Mouse (Mus musculus): ENCODE measurements around the gene Vdac1. TPM values are rescaled to one million over a fixed set of nuclear protein-coding genes. Genes with fewer than 3 reads are reported as not detected.
A peak's percentile ranks its signal among the peaks of the same experiment; 100 is the strongest.

Gene Vdac1
- polyA plus RNA-seq, 1 experiment from 2014 or later = 203 TPM

DNA sequence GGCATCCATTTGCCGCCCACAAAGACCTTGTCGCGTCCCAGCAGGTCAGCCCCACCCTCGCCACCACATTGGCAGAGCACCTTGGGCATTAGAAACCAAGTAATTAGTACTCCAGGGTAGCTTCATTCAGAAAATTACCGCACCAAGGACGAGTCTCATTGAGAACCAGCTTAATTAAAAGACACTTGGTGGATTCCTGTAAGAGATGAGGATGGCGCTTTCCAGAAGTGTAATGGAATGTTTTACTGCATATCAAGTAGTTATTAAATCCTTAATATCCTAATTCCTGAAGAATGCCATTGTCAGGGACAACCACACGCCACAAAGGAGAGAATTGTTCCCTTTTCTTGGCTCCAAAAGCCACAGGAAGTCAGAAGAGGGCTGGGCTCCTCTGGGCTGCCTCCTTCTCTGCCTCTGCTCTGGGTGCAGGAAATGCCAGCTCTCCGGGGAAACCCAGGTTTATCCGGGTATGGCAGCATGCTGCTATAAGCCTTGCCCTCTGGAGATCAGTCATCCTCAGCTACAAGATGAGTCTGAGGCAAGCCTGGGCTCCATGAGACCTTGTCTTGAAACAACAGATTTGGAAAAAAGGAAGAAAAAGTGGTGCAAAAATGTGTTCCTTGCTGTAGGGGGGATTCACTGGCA is 22.9 kb upstream of the Vdac1 start:
- Histone ChIP-seq H3K4me1 (peaks cover 19% of the 10 kb centered on the region), H3K36me3 (no peaks in the 10 kb centered on the region), H3K27me3 (ENCODE audit: low read depth, poor library complexity, severe bottlenecking) (no peaks in the 10 kb centered on the region), H3K4me3 (no peak overlapping the region), H3K9me3 (replicated peaks) (no peaks in the 10 kb centered on the region), H3K27ac (no peak overlapping the region)
- 81% methylated on average over 10 of the region's 10 CpGs for WGBS
- no peak for DNase-seq (ENCODE audit: low spot score)

DNA sequence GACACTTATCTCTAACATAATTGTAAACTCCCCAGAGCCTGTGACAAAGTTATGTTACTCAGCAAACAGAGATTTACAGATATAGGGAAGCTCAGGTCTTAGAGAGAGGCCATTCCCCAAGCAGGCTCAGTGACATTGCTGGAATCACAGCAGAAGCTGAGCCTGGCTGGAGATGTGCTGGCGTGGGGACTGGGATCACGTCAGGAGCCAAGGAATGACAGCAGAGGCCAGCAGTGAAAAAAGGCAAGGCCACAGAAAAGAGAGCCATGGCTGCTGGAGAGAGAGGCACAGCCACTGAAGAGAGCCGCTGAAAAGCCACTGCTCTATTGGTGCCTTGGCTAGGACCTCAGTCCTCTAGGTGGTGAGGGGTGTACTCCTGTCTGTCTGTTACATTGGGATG is 22.3 kb upstream of the Vdac1 start:
- H3K27ac ChIP-seq = no peak overlapping the region
- peaks cover 13% of the 10 kb centered on the region for H3K4me1 ChIP-seq
- WGBS = 85% methylated on average over 3 of the region's 3 CpGs
- no peak for DNase-seq (ENCODE audit: low spot score)
- no peaks in the 10 kb centered on the region for H3K36me3 ChIP-seq
- H3K4me3 ChIP-seq = no peak overlapping the region
- no peaks in the 10 kb centered on the region for H3K9me3 ChIP-seq (replicated peaks)
- H3K27me3 ChIP-seq (ENCODE audit: low read depth, poor library complexity, severe bottlenecking) = no peaks in the 10 kb centered on the region

DNA sequence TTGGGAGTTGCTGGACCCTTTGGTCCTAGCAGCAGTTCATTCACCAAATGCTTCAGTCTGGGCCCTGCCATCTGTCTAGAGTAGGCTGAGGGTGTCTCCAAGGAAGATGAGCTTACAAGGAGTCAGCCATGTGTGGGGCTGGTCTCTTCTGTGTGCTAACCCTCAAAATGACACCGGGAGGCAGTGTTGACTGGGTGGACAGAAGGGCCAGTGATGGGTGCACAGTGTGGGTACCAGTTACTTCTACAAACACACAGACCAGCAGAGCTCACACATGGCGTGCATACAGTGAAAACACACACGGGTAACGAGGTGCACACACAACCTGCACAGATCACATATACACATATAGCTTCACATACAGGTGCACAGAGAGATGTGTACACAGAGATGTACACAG is 21.6 kb upstream of the Vdac1 start:
- Histone ChIP-seq H3K27me3 (ENCODE audit: low read depth, poor library complexity, severe bottlenecking) (no peaks in the 10 kb centered on the region), H3K27ac (no peak overlapping the region), H3K36me3 (no peaks in the 10 kb centered on the region), H3K4me3 (no peak overlapping the region), H3K9me3 (replicated peaks) (no peaks in the 10 kb centered on the region), H3K4me1 (peaks cover 13% of the 10 kb centered on the region)
- 90% methylated on average over 4 of the region's 4 CpGs for WGBS
- no peak for DNase-seq (ENCODE audit: low spot score)

DNA sequence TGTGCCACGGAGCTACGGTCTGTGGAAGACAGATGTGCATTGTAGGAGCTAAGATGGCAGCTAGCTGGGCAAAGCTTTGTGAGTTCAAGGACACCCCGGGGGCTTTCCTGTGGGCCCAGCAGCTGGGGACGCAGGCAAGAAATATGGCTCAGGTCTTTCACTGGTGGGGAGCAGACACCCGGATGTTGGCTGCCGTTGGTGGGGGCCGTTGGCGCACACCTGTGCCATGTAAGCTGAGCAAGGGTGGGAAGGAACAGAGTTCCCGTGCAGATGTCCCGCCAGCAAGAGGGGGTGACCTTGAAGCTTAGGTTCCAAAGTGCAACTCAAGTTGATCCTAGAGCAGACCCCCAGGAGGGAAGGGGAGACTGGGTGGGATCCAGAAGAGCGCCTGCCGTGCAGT is 21.1 kb upstream of the Vdac1 start:
- 94% methylated on average over 12 of the region's 12 CpGs for WGBS
- Histone ChIP-seq H3K27ac (no peak overlapping the region), H3K4me1 (peaks cover 13% of the 10 kb centered on the region), H3K27me3 (ENCODE audit: low read depth, poor library complexity, severe bottlenecking) (no peaks in the 10 kb centered on the region), H3K4me3 (no peak overlapping the region), H3K36me3 (no peaks in the 10 kb centered on the region), H3K9me3 (replicated peaks) (no peaks in the 10 kb centered on the region)
- no peak for DNase-seq (ENCODE audit: low spot score)

DNA sequence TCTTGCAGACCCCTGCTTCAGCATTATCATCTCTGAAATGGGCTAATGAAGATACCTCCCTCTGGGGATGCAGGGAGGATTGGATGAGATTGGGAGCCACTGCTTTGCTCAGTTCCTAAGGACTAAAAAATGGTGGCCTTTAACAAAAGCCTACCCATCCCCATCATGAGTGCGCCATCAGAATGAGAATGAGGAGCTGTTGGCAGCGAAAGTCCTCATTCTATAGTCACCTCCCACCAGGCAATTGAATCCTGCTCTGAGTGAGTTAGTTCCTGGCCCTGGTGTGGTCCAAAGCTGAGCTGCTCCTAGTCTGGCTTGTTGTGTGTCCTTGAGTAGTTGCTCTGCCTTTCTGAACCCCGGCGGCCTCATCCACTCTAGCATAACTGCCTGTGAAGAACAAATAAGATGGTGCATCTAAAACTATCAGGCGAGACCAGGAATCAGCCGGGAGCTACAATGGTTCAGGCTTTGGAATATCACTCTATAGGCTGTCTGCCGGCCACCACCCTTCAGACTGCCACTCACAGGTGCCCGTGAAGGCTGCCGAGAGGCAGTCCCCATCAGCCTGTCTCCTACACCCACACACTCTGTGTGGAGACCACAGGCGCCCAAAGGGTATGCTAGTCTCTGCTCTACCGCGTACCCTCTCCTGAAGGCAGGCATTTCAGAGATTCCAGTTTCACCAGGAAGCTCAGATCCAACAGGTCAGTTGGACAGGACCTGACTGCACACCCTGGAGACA is 20.4 kb upstream of the Vdac1 start:
- no peaks in the 10 kb centered on the region for H3K36me3 ChIP-seq
- 89% methylated on average over 12 of the region's 12 CpGs for WGBS
- H3K9me3 ChIP-seq (replicated peaks) = no peaks in the 10 kb centered on the region
- peak; percentile 26 for DNase-seq (ENCODE audit: low spot score)
- H3K27ac ChIP-seq = no peak overlapping the region; the same call in 1 of the 2 replicates
- H3K27me3 ChIP-seq (ENCODE audit: low read depth, poor library complexity, severe bottlenecking) = no peaks in the 10 kb centered on the region
- H3K4me1 ChIP-seq = peaks cover 14% of the 10 kb centered on the region
- H3K4me3 ChIP-seq = no peak overlapping the region

GRCm38 (mm10) chr11:52341001-52341400 is 19.7 kb upstream of the Vdac1 start:
- 65% methylated on average over 9 of the region's 9 CpGs for WGBS
- Histone ChIP-seq H3K4me1 (peaks cover 19% of the 10 kb centered on the region), H3K27me3 (ENCODE audit: low read depth, poor library complexity, severe bottlenecking) (no peaks in the 10 kb centered on the region), H3K27ac (no peak overlapping the region; the same call in 1 of the 2 replicates), H3K4me3 (no peak overlapping the region), H3K36me3 (no peaks in the 10 kb centered on the region), H3K9me3 (replicated peaks) (no peaks in the 10 kb centered on the region)
- peak; percentile 29 for DNase-seq (ENCODE audit: low spot score)

- no peaks in the 10 kb centered on the region for H3K9me3 ChIP-seq (replicated peaks)
- WGBS = 80% methylated on average over 5 of the region's 5 CpGs
- H3K4me3 ChIP-seq = no peak overlapping the region
- DNase-seq (ENCODE audit: low spot score) = peak; percentile 27
- H3K27me3 ChIP-seq (ENCODE audit: low read depth, poor library complexity, severe bottlenecking) = no peaks in the 10 kb centered on the region
- H3K36me3 ChIP-seq = no peaks in the 10 kb centered on the region
- no peak overlapping the region; the same call in 1 of the 2 replicates for H3K27ac ChIP-seq
- H3K4me1 ChIP-seq = peaks cover 23% of the 10 kb centered on the region
Observed at GRCm38 (mm10) chr11:52341476-52341875, 19.2 kb upstream of the Vdac1 start.

- no peak overlapping the region for H3K4me3 ChIP-seq
- H3K36me3 ChIP-seq = no peaks in the 10 kb centered on the region
- DNase-seq (ENCODE audit: low spot score) = peak; percentile 24
- peaks cover 27% of the 10 kb centered on the region for H3K4me1 ChIP-seq
- H3K27ac ChIP-seq = no peak overlapping the region
- WGBS = 88% methylated on average over 4 of the region's 4 CpGs
- H3K27me3 ChIP-seq (ENCODE audit: low read depth, poor library complexity, severe bottlenecking) = no peaks in the 10 kb centered on the region
- H3K9me3 ChIP-seq (replicated peaks) = no peaks in the 10 kb centered on the region
Observed at GRCm38 (mm10) chr11:52342296-52342695, 18.4 kb upstream of the Vdac1 start.

DNA sequence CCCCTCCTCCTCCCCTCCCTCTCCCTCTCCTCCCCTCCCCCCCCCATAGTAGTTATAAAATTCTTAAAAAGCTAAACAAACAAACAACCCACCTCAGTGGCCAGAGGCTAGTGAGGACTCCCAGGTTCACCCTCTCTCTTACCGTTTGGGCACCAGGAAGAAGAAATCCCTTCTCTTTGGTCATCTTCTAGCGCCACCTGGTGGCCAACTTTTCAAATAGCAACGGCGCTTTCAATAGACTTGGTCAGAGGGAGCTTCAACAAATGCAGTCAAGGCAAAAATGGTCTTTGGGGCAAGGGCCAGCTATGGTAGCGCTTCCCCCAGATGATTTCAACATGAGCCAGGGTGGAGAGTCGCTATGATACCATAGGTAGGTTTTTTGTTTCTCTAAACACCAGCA is 17.5 kb upstream of the Vdac1 start:
- H3K27me3 ChIP-seq (ENCODE audit: low read depth, poor library complexity, severe bottlenecking) = no peaks in the 10 kb centered on the region
- no peaks in the 10 kb centered on the region for H3K36me3 ChIP-seq
- H3K9me3 ChIP-seq (replicated peaks) = no peaks in the 10 kb centered on the region
- WGBS = 5% methylated on average over 6 of the region's 6 CpGs
- no peak overlapping the region for H3K27ac ChIP-seq
- H3K4me3 ChIP-seq = no peak overlapping the region
- peak; percentile 88 for DNase-seq (ENCODE audit: low spot score)
- H3K4me1 ChIP-seq = peaks cover 27% of the 10 kb centered on the region

DNA sequence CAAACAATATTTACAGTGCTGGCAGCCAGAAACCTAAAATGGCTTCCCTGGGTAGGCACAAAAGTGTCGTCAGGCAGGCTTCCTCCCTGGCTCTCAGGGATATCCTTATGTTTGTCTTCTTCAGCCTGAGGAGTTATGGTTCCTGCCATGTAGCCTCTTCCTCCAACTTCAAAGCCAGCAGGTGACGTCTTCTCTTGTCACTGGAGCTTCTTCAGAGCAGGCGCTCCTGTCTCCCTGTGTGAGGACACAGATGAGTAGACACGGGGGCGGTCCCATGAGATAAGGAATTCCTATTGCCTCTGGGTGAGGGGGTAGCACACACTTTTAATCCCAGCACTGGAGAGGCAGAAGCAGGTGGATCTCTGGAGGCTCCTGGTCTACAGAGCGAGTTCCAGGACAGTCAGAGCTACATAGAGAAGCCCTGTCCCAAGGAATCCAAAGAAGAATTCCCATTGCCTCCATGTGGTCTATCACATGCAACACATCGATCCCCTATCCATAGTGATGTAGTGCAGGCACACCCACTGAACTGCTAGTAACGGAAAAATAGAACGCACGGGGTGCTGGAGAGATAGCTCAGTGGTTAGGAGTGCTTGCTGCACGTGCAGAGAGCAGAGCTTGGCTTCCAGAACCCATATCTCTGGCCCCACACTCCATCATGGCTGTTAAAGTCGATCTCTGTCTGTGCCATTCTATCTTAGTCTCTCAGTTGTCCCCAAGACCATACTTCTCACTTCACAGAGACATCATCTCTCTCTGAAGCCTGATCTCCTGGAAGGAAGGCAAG is 15.5 kb upstream of the Vdac1 start:
- H3K36me3 ChIP-seq = no peaks in the 10 kb centered on the region
- peaks cover 28% of the 10 kb centered on the region for H3K4me1 ChIP-seq
- H3K27ac ChIP-seq = no peak overlapping the region
- H3K27me3 ChIP-seq (ENCODE audit: low read depth, poor library complexity, severe bottlenecking) = no peaks in the 10 kb centered on the region
- no peak for DNase-seq (ENCODE audit: low spot score)
- no peaks in the 10 kb centered on the region for H3K9me3 ChIP-seq (replicated peaks)
- no peak overlapping the region for H3K4me3 ChIP-seq
- 81% methylated on average over 12 of the region's 12 CpGs for WGBS

DNA sequence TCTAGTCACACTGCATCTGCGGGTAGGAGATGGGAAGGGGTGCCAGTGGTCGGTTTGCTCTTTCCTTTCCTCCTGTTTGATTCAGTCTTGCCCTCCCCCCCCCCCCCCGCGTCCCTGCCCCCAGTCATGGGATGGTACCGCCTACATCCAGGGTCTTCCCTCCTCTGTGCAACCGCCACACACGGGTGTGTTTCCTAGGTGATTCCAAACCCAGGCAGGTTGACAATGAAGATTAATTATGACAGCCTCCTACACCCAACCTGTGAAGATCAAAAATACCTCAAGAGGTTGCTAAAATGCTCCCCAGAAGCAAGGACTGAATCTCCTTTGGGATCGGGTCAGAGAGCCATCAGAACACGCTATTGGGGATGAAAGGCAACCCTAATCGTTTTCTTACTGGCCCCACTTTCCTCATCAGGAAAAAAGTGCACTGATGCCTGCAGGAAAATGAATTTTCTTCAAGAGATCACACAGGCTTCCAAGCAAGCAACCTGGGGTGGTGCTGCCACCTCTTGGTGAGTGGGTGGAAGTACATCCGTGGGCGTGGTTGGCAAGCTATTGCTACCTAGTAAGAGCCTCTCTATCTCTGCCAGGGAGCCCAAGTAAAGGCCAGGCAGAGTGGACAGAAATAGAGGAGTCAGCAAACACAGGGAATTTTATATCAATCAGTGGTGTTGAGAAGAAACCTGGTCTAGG is 14.6 kb upstream of the Vdac1 start:
- Histone ChIP-seq H3K4me3 (peak overlapping the region; percentile 45), H3K27ac (peak overlapping the region; percentile 73), H3K27me3 (ENCODE audit: low read depth, poor library complexity, severe bottlenecking) (no peaks in the 10 kb centered on the region), H3K36me3 (no peaks in the 10 kb centered on the region), H3K9me3 (replicated peaks) (no peaks in the 10 kb centered on the region), H3K4me1 (peaks cover 31% of the 10 kb centered on the region)
- 19% methylated on average over 12 of the region's 12 CpGs for WGBS
- peak; percentile 89 for DNase-seq (ENCODE audit: low spot score)

DNA sequence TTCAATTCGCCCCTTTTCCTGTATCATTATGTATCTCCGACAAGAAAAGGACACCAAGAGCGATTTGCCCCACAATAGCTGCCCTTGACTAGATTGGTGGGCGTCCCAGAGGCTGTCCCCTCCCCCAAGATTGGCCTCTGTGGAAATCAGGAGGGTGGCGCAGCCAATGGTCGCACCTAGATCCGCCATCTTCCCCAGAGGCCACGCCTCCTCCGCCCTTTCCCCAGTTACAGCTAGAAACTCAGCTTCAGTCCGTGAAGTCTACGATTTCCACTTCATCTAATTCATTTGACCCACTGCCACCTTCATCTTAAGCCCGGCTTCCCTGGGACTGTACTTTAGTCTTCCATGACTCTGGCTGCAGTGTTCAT is 14.0 kb upstream of the Vdac1 start:
- Histone ChIP-seq H3K36me3 (no peaks in the 10 kb centered on the region), H3K4me1 (peaks cover 31% of the 10 kb centered on the region), H3K4me3 (peak overlapping the region; percentile 45), H3K27ac (peak overlapping the region; percentile 73), H3K9me3 (replicated peaks) (no peaks in the 10 kb centered on the region), H3K27me3 (ENCODE audit: low read depth, poor library complexity, severe bottlenecking) (no peaks in the 10 kb centered on the region)
- DNase-seq (ENCODE audit: low spot score) = peak; percentile 66
- 4% methylated on average over 12 of the region's 12 CpGs for WGBS
